Mouse (Mus musculus) neural tube, embryonic 13.5 days (tissue): ENCODE data around the gene Lrrn4cl. TPM values are rescaled to one million over a fixed set of nuclear protein-coding genes. Genes with fewer than 3 reads are reported as not detected.

Experiments used
- ATAC-seq: fragments of 200-750 bp; cut with Nextera tagmentation; 2 replicates; pipeline ENCODE4 v1.8.0; 2017; ENCODE audit warnings: low read depth, mild to moderate bottlenecking, moderate TSS enrichment, moderate library complexity
- H3K27ac ChIP-seq: fragments of 300-500 bp; sonication (generic); replicated peaks from 2 replicates; pipeline ENCODE4 v1.5.1; 2015; ENCODE audit warnings: moderate library complexity, mild to moderate bottlenecking, inconsistent platforms
- H3K27me3 ChIP-seq: fragments of 300-500 bp; sonication (generic); 2 replicates; pipeline ENCODE4 v1.6.1; 2015; ENCODE audit warnings: mild to moderate bottlenecking, inconsistent platforms
- H3K36me3 ChIP-seq: fragments of 300-500 bp; sonication (generic); 2 replicates; pipeline ENCODE4 v1.6.1; 2015; ENCODE audit warnings: mild to moderate bottlenecking, inconsistent platforms
- H3K4me1 ChIP-seq: fragments of 300-500 bp; sonication (generic); replicated peaks from 2 replicates; pipeline ENCODE4 v1.6.1; 2015; ENCODE audit warnings: inconsistent platforms
- H3K4me2 ChIP-seq: fragments of 300-500 bp; sonication (generic); 2 replicates; pipeline ENCODE4 v1.6.1; 2015; ENCODE audit warnings: inconsistent platforms, mild to moderate bottlenecking, moderate library complexity
- H3K4me3 ChIP-seq: fragments of 300-500 bp; sonication (generic); 2 replicates; pipeline ENCODE4 v1.5.1; 2015; ENCODE audit warnings: mild to moderate bottlenecking, inconsistent platforms
- H3K9ac ChIP-seq: fragments of 300-500 bp; sonication (generic); 2 replicates; pipeline ENCODE4 v1.6.1; 2015; ENCODE audit warnings: moderate library complexity, mild to moderate bottlenecking, inconsistent platforms
- H3K9me3 ChIP-seq: fragments of 300-500 bp; sonication (generic); 2 replicates; pipeline ENCODE4 v1.6.1; 2016; ENCODE audit warnings: inconsistent platforms
- WGBS: fragments of 180-500 bp; shearing (Covaris S2); methylation state at CpG from one replicate; pipeline ENCODE4 v1.1.7; 2015; 5-methylcytosine and 5-hydroxymethylcytosine counted together
- polyA plus RNA-seq: library from polyadenylated mRNA; unstranded; fragments of >200 nt; fragmentation: Nextera tagmentation; extraction: Ambion mirVana; gene quantifications from 2 replicates; pipeline ENCODE4 v1.2.1, GENCODE M21; 2015

Gene Lrrn4cl
- polyA plus RNA-seq, 1 experiment from 2014 or later = 0.96 TPM

GRCm38 (mm10) chr19:8839908-8840791, 10.4 kb upstream of the Lrrn4cl start:
- peak overlapping the region; percentile 77 for H3K4me2 ChIP-seq
- peak overlapping the region; percentile 70 for H3K4me3 ChIP-seq
- WGBS = 13% methylated on average over 29 of the region's 29 CpGs
- H3K9me3 ChIP-seq = no peaks in the 10 kb centered on the region
- peaks cover 51% of the 10 kb centered on the region for H3K4me1 ChIP-seq
- no peaks in the 10 kb centered on the region for H3K27me3 ChIP-seq
- no peak for ATAC-seq
- H3K27ac ChIP-seq = peak overlapping the region; percentile 99
- peaks cover 35% of the 10 kb centered on the region for H3K36me3 ChIP-seq
- H3K9ac ChIP-seq = peak overlapping the region; percentile 93

GRCm38 (mm10) chr19:8841012-8841411, 9.6 kb upstream of the Lrrn4cl start:
- H3K4me3 ChIP-seq = peak overlapping the region; percentile 70
- ATAC-seq = no peak
- H3K4me2 ChIP-seq = peak overlapping the region; percentile 77
- H3K36me3 ChIP-seq = peaks cover 36% of the 10 kb centered on the region
- no peaks in the 10 kb centered on the region for H3K9me3 ChIP-seq
- peak overlapping the region; percentile 99; the same call in 1 of the 2 replicates for H3K27ac ChIP-seq
- peaks cover 51% of the 10 kb centered on the region for H3K4me1 ChIP-seq
- H3K9ac ChIP-seq = peak overlapping the region; percentile 93
- H3K27me3 ChIP-seq = no peaks in the 10 kb centered on the region
- 91% methylated on average over 7 of the region's 7 CpGs for WGBS

- ATAC-seq = no peak
- no peak overlapping the region for H3K9ac ChIP-seq
- H3K27me3 ChIP-seq = no peaks in the 10 kb centered on the region
- 89% methylated on average over 6 of the region's 6 CpGs for WGBS
- H3K4me2 ChIP-seq = no peak overlapping the region
- H3K9me3 ChIP-seq = no peaks in the 10 kb centered on the region
- peaks cover 52% of the 10 kb centered on the region for H3K36me3 ChIP-seq
- no peak overlapping the region for H3K27ac ChIP-seq
- peaks cover 38% of the 10 kb centered on the region for H3K4me1 ChIP-seq
- H3K4me3 ChIP-seq = no peak overlapping the region
Measured at GRCm38 (mm10) chr19:8842961-8843360, 7.6 kb upstream of the Lrrn4cl start.

GRCm38 (mm10) chr19:8844371-8845129, 6.0 kb upstream of the Lrrn4cl start:
- Histone ChIP-seq H3K27me3 (no peaks in the 10 kb centered on the region), H3K27ac (no peak overlapping the region), H3K9ac (no peak overlapping the region), H3K4me1 (peaks cover 25% of the 10 kb centered on the region), H3K36me3 (peaks cover 66% of the 10 kb centered on the region), H3K4me3 (no peak overlapping the region), H3K4me2 (no peak overlapping the region), H3K9me3 (no peaks in the 10 kb centered on the region)
- 61% methylated on average over 5 of the region's 5 CpGs for WGBS
- ATAC-seq = no peak

- H3K9ac ChIP-seq = 0 out of 2 replicates have a peak overlapping the region, but pooled peaks have one; percentile 0
- no peaks in the 10 kb centered on the region for H3K27me3 ChIP-seq
- H3K4me2 ChIP-seq = no peak overlapping the region
- H3K4me3 ChIP-seq = no peak overlapping the region
- WGBS = 86% methylated on average over 5 of the region's 5 CpGs
- no peak overlapping the region for H3K27ac ChIP-seq
- ATAC-seq = no peak
- no peaks in the 10 kb centered on the region for H3K9me3 ChIP-seq
- H3K4me1 ChIP-seq = no peaks in the 10 kb centered on the region
- peaks cover 53% of the 10 kb centered on the region for H3K36me3 ChIP-seq
Measured at GRCm38 (mm10) chr19:8848356-8848755, 2.2 kb upstream of the Lrrn4cl start.

- no peak overlapping the region for H3K27ac ChIP-seq
- no peak for ATAC-seq
- H3K36me3 ChIP-seq = peaks cover 28% of the 10 kb centered on the region
- H3K4me3 ChIP-seq = no peak overlapping the region
- H3K9ac ChIP-seq = no peak overlapping the region
- H3K27me3 ChIP-seq = no peaks in the 10 kb centered on the region; the same call in 1 of the 2 replicates
- WGBS = 52% methylated on average over 7 of the region's 7 CpGs
- no peaks in the 10 kb centered on the region for H3K9me3 ChIP-seq
- H3K4me2 ChIP-seq = no peak overlapping the region
- no peaks in the 10 kb centered on the region for H3K4me1 ChIP-seq
Measured at GRCm38 (mm10) chr19:8851639-8852038, 1.1 kb downstream of the Lrrn4cl start.

- H3K27ac ChIP-seq = no peak overlapping the region
- 57% methylated on average over 10 of the region's 10 CpGs for WGBS
- no peak overlapping the region for H3K4me3 ChIP-seq
- H3K9me3 ChIP-seq = no peaks in the 10 kb centered on the region
- no peak for ATAC-seq
- no peaks in the 10 kb centered on the region for H3K4me1 ChIP-seq
- H3K4me2 ChIP-seq = no peak overlapping the region
- H3K27me3 ChIP-seq = no peaks in the 10 kb centered on the region; the same call in 1 of the 2 replicates
- no peak overlapping the region for H3K9ac ChIP-seq
- peaks cover 20% of the 10 kb centered on the region for H3K36me3 ChIP-seq
Measured at GRCm38 (mm10) chr19:8852236-8852928, 1.8 kb downstream of the Lrrn4cl start.

- no peaks in the 10 kb centered on the region for H3K4me1 ChIP-seq
- H3K36me3 ChIP-seq = peaks cover 13% of the 10 kb centered on the region
- H3K9me3 ChIP-seq = no peaks in the 10 kb centered on the region
- H3K27ac ChIP-seq = no peak overlapping the region
- WGBS = 83% methylated on average over 3 of the region's 3 CpGs
- no peak overlapping the region for H3K9ac ChIP-seq
- no peak overlapping the region for H3K4me3 ChIP-seq
- no peaks in the 10 kb centered on the region; the same call in 1 of the 2 replicates for H3K27me3 ChIP-seq
- ATAC-seq = no peak
- no peak overlapping the region for H3K4me2 ChIP-seq
Measured at GRCm38 (mm10) chr19:8853117-8853516, 2.5 kb downstream of the Lrrn4cl start.

GRCm38 (mm10) chr19:8857689-8858088, 7.1 kb downstream of the Lrrn4cl start:
- Histone ChIP-seq H3K9me3 (no peaks in the 10 kb centered on the region), H3K27ac (no peak overlapping the region), H3K9ac (no peak overlapping the region), H3K4me1 (no peaks in the 10 kb centered on the region), H3K27me3 (no peaks in the 10 kb centered on the region; the same call in 1 of the 2 replicates), H3K4me3 (no peak overlapping the region), H3K4me2 (no peak overlapping the region), H3K36me3 (no peaks in the 10 kb centered on the region)
- WGBS = 42% methylated on average over 4 of the region's 4 CpGs
- no peak for ATAC-seq

GRCm38 (mm10) chr19:8859018-8859417, 8.4 kb downstream of the Lrrn4cl start:
- 23% methylated on average over 1 of the region's 1 CpGs for WGBS
- Histone ChIP-seq H3K4me3 (no peak overlapping the region), H3K4me1 (no peaks in the 10 kb centered on the region), H3K4me2 (no peak overlapping the region), H3K36me3 (no peaks in the 10 kb centered on the region), H3K9me3 (no peaks in the 10 kb centered on the region), H3K27me3 (no peaks in the 10 kb centered on the region; the same call in 1 of the 2 replicates), H3K9ac (no peak overlapping the region), H3K27ac (no peak overlapping the region)
- no peak for ATAC-seq

- no peak for ATAC-seq
- Histone ChIP-seq H3K9ac (no peak overlapping the region), H3K9me3 (no peaks in the 10 kb centered on the region), H3K36me3 (no peaks in the 10 kb centered on the region), H3K4me1 (no peaks in the 10 kb centered on the region), H3K27ac (no peak overlapping the region), H3K4me2 (no peak overlapping the region), H3K4me3 (no peak overlapping the region), H3K27me3 (no peaks in the 10 kb centered on the region)
- WGBS = 84% methylated on average over 6 of the region's 6 CpGs
Measured at GRCm38 (mm10) chr19:8864265-8864664, 13.7 kb downstream of the Lrrn4cl start.
